Mouse (Mus musculus): ENCODE results near the gene Dyx1c1. TPM values are rescaled to one million over a fixed set of nuclear protein-coding genes. Genes with fewer than 3 reads are reported as not detected.

Gene Dyx1c1
- polyA plus RNA-seq, 1 experiment, result 0.06 TPM

- Histone ChIP-seq H3K4me3 (ENCODE audit: low read depth, low read length) (no peak overlapping the region), H3K27me3 (ENCODE audit: control insufficient read depth, insufficient read depth, low read length) (no peaks in the 10 kb centered on the region), H3K27ac (ENCODE audit: insufficient read depth, low read depth, low read length) (no peak overlapping the region), H3K36me3 (ENCODE audit: control insufficient read depth, insufficient read depth, low read length) (no peaks in the 10 kb centered on the region), H3K4me1 (ENCODE audit: control insufficient read depth, insufficient read depth, insufficient read length, low read length) (no peaks in the 10 kb centered on the region)
- no peak for TF ChIP-seq POLR2A (IDR thresholded peaks at IDR 0.05; ENCODE audit: low read depth, low read length)
- TF ChIP-seq CTCF (IDR thresholded peaks at IDR 0.05; ENCODE audit: extremely low read depth, insufficient read length, insufficient replicate concordance, low read depth, low read length), result no peak
- 86% methylated on average over 5 of the region's 5 CpGs for WGBS
Measured at GRCm38 (mm10) chr9:72972435-72972834, 13.8 kb downstream of the Dyx1c1 start.

DNA sequence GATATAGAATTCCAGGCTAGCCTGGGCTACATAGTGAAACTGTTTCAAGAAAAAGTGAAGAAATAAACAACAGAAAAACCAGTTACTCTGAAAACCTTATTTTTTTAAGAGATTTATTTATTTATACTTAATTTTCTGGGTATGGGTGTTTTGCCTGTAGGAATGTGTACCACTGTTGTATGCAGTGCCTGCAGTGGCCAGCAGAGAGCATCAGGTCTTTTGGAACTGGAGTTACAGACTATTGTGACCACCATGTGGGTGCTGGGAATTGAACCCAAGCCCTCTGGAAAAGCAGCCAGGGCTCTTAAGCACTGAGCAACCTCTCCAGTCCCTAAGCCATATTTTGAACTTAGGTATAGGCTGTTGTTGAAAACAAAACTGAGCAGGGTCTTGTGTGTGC is 14.4 kb downstream of the Dyx1c1 start:
- Histone ChIP-seq H3K4me1 (ENCODE audit: control insufficient read depth, insufficient read depth, insufficient read length, low read length) (no peaks in the 10 kb centered on the region), H3K27me3 (ENCODE audit: control insufficient read depth, insufficient read depth, low read length) (no peaks in the 10 kb centered on the region), H3K27ac (ENCODE audit: insufficient read depth, low read depth, low read length) (no peak overlapping the region), H3K4me3 (ENCODE audit: low read depth, low read length) (no peak overlapping the region), H3K36me3 (ENCODE audit: control insufficient read depth, insufficient read depth, low read length) (no peaks in the 10 kb centered on the region)
- TF ChIP-seq CTCF (IDR thresholded peaks at IDR 0.05; ENCODE audit: extremely low read depth, insufficient read length, insufficient replicate concordance, low read depth, low read length) (no peak), POLR2A (IDR thresholded peaks at IDR 0.05; ENCODE audit: low read depth, low read length) (no peak)

- H3K4me3 ChIP-seq (ENCODE audit: low read depth, low read length), result no peak overlapping the region
- H3K27me3 ChIP-seq (ENCODE audit: control insufficient read depth, insufficient read depth, low read length), result no peaks in the 10 kb centered on the region
- no peak overlapping the region for H3K27ac ChIP-seq (ENCODE audit: insufficient read depth, low read depth, low read length)
- H3K4me1 ChIP-seq (ENCODE audit: control insufficient read depth, insufficient read depth, insufficient read length, low read length), result no peaks in the 10 kb centered on the region
- H3K36me3 ChIP-seq (ENCODE audit: control insufficient read depth, insufficient read depth, low read length), result no peaks in the 10 kb centered on the region
- TF ChIP-seq CTCF (IDR thresholded peaks at IDR 0.05; ENCODE audit: extremely low read depth, insufficient read length, insufficient replicate concordance, low read depth, low read length), result no peak
- TF ChIP-seq POLR2A (IDR thresholded peaks at IDR 0.05; ENCODE audit: low read depth, low read length), result no peak
- 87% methylated on average over 5 of the region's 5 CpGs for WGBS
Measured at GRCm38 (mm10) chr9:72974734-72975133, 16.1 kb downstream of the Dyx1c1 start.

- 82% methylated on average over 1 of the region's 1 CpGs for WGBS
- H3K4me1 ChIP-seq (ENCODE audit: control insufficient read depth, insufficient read depth, insufficient read length, low read length), result no peaks in the 10 kb centered on the region
- no peaks in the 10 kb centered on the region for H3K27me3 ChIP-seq (ENCODE audit: control insufficient read depth, insufficient read depth, low read length)
- no peak overlapping the region for H3K27ac ChIP-seq (ENCODE audit: insufficient read depth, low read depth, low read length)
- no peak overlapping the region for H3K4me3 ChIP-seq (ENCODE audit: low read depth, low read length)
- TF ChIP-seq CTCF (IDR thresholded peaks at IDR 0.05; ENCODE audit: extremely low read depth, insufficient read length, insufficient replicate concordance, low read depth, low read length) (no peak), POLR2A (IDR thresholded peaks at IDR 0.05; ENCODE audit: low read depth, low read length) (no peak)
- H3K36me3 ChIP-seq (ENCODE audit: control insufficient read depth, insufficient read depth, low read length), result no peaks in the 10 kb centered on the region
Measured at GRCm38 (mm10) chr9:72975242-72975641, 16.7 kb downstream of the Dyx1c1 start.

- Histone ChIP-seq H3K27me3 (ENCODE audit: control insufficient read depth, insufficient read depth, low read length) (no peaks in the 10 kb centered on the region), H3K4me1 (ENCODE audit: control insufficient read depth, insufficient read depth, insufficient read length, low read length) (no peaks in the 10 kb centered on the region; the same call in 1 of the 2 replicates), H3K27ac (ENCODE audit: insufficient read depth, low read depth, low read length) (no peak overlapping the region), H3K36me3 (ENCODE audit: control insufficient read depth, insufficient read depth, low read length) (no peaks in the 10 kb centered on the region), H3K4me3 (ENCODE audit: low read depth, low read length) (no peak overlapping the region)
- WGBS, result 70% methylated on average over 2 of the region's 2 CpGs
- no peak for TF ChIP-seq POLR2A (IDR thresholded peaks at IDR 0.05; ENCODE audit: low read depth, low read length)
- TF ChIP-seq CTCF (IDR thresholded peaks at IDR 0.05; ENCODE audit: extremely low read depth, insufficient read length, insufficient replicate concordance, low read depth, low read length), result no peak
Measured at GRCm38 (mm10) chr9:72983066-72983465, 24.5 kb downstream of the Dyx1c1 start.

DNA sequence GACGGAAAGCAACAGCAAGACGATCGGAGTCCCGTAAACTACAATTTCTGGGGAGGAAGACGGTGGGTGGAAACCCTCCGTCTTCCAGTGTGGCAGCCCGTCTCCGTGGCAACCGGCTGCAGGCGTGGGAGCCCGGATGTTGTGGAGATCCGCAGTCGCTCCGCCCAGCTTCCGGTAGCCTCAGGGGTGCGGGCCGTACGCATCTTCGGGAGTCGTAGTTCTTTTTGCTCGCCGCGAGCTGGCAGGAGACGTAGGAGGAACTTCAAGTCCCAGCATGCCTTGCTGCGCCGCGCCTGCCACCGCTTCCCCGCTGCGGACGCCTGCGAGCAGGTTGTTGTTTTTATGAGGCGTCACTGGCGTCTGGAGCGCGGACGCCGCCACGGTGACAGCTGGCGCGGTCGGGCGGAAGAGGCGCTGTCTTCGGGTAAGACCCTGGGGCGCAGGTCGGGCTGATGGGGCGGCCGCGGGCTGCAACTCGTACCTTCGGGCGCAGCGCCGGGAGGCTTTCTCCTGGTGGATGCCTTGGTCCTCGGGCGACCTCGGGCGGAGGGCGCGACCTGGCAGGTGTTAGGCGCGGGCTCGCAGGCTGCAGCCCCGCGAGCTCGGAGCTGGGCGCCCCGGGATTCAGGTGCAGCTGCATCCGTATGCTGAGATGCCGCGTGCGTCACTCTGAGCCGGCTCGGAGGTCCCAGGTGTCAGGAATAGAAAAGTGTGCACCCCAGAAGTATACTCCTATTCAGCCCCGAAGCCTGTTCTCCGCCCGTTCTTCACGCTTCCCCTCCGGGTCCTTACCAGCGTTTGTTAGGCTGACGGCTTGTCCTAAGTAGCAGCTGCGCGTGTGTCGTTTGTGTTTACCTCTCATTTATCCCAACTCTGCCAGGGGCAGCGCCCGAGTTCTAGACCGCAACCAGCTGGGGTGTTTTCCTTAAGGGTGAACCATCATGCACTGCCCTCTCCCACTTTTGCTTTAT is 26.9 kb downstream of the Dyx1c1 start, which contains the start of the genes Ccpg1os and Ccpg1:
Gene Ccpg1os (minus strand): TSS at position 133 of the 971 bp plus-strand sequence.
Gene Ccpg1 (plus strand): TSS at position 180 of the 971 bp plus-strand sequence.
- Histone ChIP-seq H3K4me1 (ENCODE audit: control insufficient read depth, insufficient read depth, insufficient read length, low read length) (no peaks in the 10 kb centered on the region; the same call in 1 of the 2 replicates), H3K4me3 (ENCODE audit: low read depth, low read length) (peak within 1 kb of the TSS; percentile 89), H3K36me3 (ENCODE audit: control insufficient read depth, insufficient read depth, low read length) (no peaks in the 10 kb centered on the region), H3K27ac (ENCODE audit: insufficient read depth, low read depth, low read length) (peak within 1 kb of the TSS; percentile 66), H3K27me3 (ENCODE audit: control insufficient read depth, insufficient read depth, low read length) (no peaks in the 10 kb centered on the region)
- under 1% methylated on average over 88 of the region's 88 CpGs for WGBS
- TF ChIP-seq CTCF (IDR thresholded peaks at IDR 0.05; ENCODE audit: extremely low read depth, insufficient read length, insufficient replicate concordance, low read depth, low read length), result no peak
- peak; percentile 81; the same call in 1 of the 2 replicates for TF ChIP-seq POLR2A (IDR thresholded peaks at IDR 0.05; ENCODE audit: low read depth, low read length)

GRCm38 (mm10) chr9:72987703-72988102 is 29.1 kb downstream of the Dyx1c1 start:
- H3K27me3 ChIP-seq (ENCODE audit: control insufficient read depth, insufficient read depth, low read length), result no peaks in the 10 kb centered on the region
- TF ChIP-seq POLR2A (IDR thresholded peaks at IDR 0.05; ENCODE audit: low read depth, low read length) (no peak), CTCF (IDR thresholded peaks at IDR 0.05; ENCODE audit: extremely low read depth, insufficient read length, insufficient replicate concordance, low read depth, low read length) (no peak)
- H3K36me3 ChIP-seq (ENCODE audit: control insufficient read depth, insufficient read depth, low read length), result no peaks in the 10 kb centered on the region
- WGBS, result 52% methylated on average over 3 of the region's 3 CpGs
- no peak overlapping the region for H3K27ac ChIP-seq (ENCODE audit: insufficient read depth, low read depth, low read length)
- H3K4me1 ChIP-seq (ENCODE audit: control insufficient read depth, insufficient read depth, insufficient read length, low read length), result no peaks in the 10 kb centered on the region; the same call in 1 of the 2 replicates
- H3K4me3 ChIP-seq (ENCODE audit: low read depth, low read length), result no peak overlapping the region
